Mouse (Mus musculus): ENCODE measurements around the gene Prkce. TPM values are rescaled to one million over a fixed set of nuclear protein-coding genes. Genes with fewer than 3 reads are reported as not detected.

Gene Prkce
- total RNA-seq, 1 experiment: 1.7 TPM

GRCm38 (mm10) chr17:86370106-86370742 is 202.6 kb downstream of the Prkce start:
- Histone ChIP-seq H3K36me3 (ENCODE audit: control insufficient read depth, insufficient read depth, low read length, poor library complexity, severe bottlenecking) (no peaks in the 10 kb centered on the region), H3K4me3 (ENCODE audit: insufficient read depth in 1 of 2, low read depth in 1 of 2, low read length in 2 of 2, poor library complexity in 1 of 2, severe bottlenecking in 1 of 2) (no peak overlapping the region), H3K4me1 (ENCODE audit: control insufficient read depth in 2 of 2, insufficient read depth in 2 of 2, low read length in 2 of 2, poor library complexity in 1 of 2) (no peaks in the 10 kb centered on the region), H3K9me3 (ENCODE audit: control insufficient read depth, insufficient read depth, low read depth, low read length) (no peaks in the 10 kb centered on the region), H3K27ac (ENCODE audit: insufficient read depth, low read depth, low read length, poor library complexity, severe bottlenecking) (no peak overlapping the region), H3K9ac (ENCODE audit: insufficient read depth, low read depth, low read length, poor library complexity, severe bottlenecking) (no peak overlapping the region)
- TF ChIP-seq CHD2 (IDR thresholded peaks at IDR 0.05; ENCODE audit: low read depth, low read length): no peak
- no peak for TF ChIP-seq HCFC1 (IDR thresholded peaks at IDR 0.05; ENCODE audit: borderline replicate concordance, insufficient read depth, low read length)
- no peak for DNase-seq (ENCODE audit: low read depth, low spot score)
- in situ Hi-C loops (cut with MboI; ENCODE audit: low sequenced_read_pairs in 2 of 2, unreplicated experiment in 2 of 2): no loop called here

GRCm38 (mm10) chr17:86371101-86371561 is 203.5 kb downstream of the Prkce start:
- Histone ChIP-seq H3K36me3 (ENCODE audit: control insufficient read depth, insufficient read depth, low read length, poor library complexity, severe bottlenecking) (no peaks in the 10 kb centered on the region), H3K4me1 (ENCODE audit: control insufficient read depth in 2 of 2, insufficient read depth in 2 of 2, low read length in 2 of 2, poor library complexity in 1 of 2) (no peaks in the 10 kb centered on the region; a peak in 1 of 4 replicates), H3K4me3 (ENCODE audit: insufficient read depth in 1 of 2, low read depth in 1 of 2, low read length in 2 of 2, poor library complexity in 1 of 2, severe bottlenecking in 1 of 2) (no peak overlapping the region), H3K27ac (ENCODE audit: insufficient read depth, low read depth, low read length, poor library complexity, severe bottlenecking) (no peak overlapping the region), H3K9me3 (ENCODE audit: control insufficient read depth, insufficient read depth, low read depth, low read length) (no peaks in the 10 kb centered on the region), H3K9ac (ENCODE audit: insufficient read depth, low read depth, low read length, poor library complexity, severe bottlenecking) (no peak overlapping the region)
- no peak for DNase-seq (ENCODE audit: low read depth, low spot score)
- TF ChIP-seq ZC3H11A (IDR thresholded peaks at IDR 0.05; ENCODE audit: borderline replicate concordance, low read depth, low read length) (no peak), ZNF384 (IDR thresholded peaks at IDR 0.05; ENCODE audit: low read depth, low read length) (no peak), HCFC1 (IDR thresholded peaks at IDR 0.05; ENCODE audit: borderline replicate concordance, insufficient read depth, low read length) (no peak), MAFK (IDR thresholded peaks at IDR 0.05; ENCODE audit: insufficient read depth, low read depth, low read length) (no peak), CHD2 (IDR thresholded peaks at IDR 0.05; ENCODE audit: low read depth, low read length) (no peak)
- in situ Hi-C loops (cut with MboI; ENCODE audit: low sequenced_read_pairs in 2 of 2, unreplicated experiment in 2 of 2): no loop called here

- H3K4me3 ChIP-seq (ENCODE audit: insufficient read depth in 1 of 2, low read depth in 1 of 2, low read length in 2 of 2, poor library complexity in 1 of 2, severe bottlenecking in 1 of 2): no peak overlapping the region
- H3K36me3 ChIP-seq (ENCODE audit: control insufficient read depth, insufficient read depth, low read length, poor library complexity, severe bottlenecking): no peaks in the 10 kb centered on the region
- H3K4me1 ChIP-seq (ENCODE audit: control insufficient read depth in 2 of 2, insufficient read depth in 2 of 2, low read length in 2 of 2, poor library complexity in 1 of 2): peaks cover 4 to 5% of the 10 kb centered on the region in 2 experiments; a peak in 3 of 4 replicates
- H3K9me3 ChIP-seq (ENCODE audit: control insufficient read depth, insufficient read depth, low read depth, low read length): no peaks in the 10 kb centered on the region
- H3K9ac ChIP-seq (ENCODE audit: insufficient read depth, low read depth, low read length, poor library complexity, severe bottlenecking): no peak overlapping the region
- no peak overlapping the region for H3K27ac ChIP-seq (ENCODE audit: insufficient read depth, low read depth, low read length, poor library complexity, severe bottlenecking)
- no peak for DNase-seq (ENCODE audit: low read depth, low spot score)
- in situ Hi-C loops (cut with MboI; ENCODE audit: low sequenced_read_pairs in 2 of 2, unreplicated experiment in 2 of 2): no loop called here
- no peak for TF ChIP-seq ZC3H11A (IDR thresholded peaks at IDR 0.05; ENCODE audit: borderline replicate concordance, low read depth, low read length)
Measured at GRCm38 (mm10) chr17:86376389-86376788, 208.8 kb downstream of the Prkce start.

- Histone ChIP-seq H3K9me3 (ENCODE audit: control insufficient read depth, insufficient read depth, low read depth, low read length) (no peaks in the 10 kb centered on the region), H3K27ac (ENCODE audit: insufficient read depth, low read depth, low read length, poor library complexity, severe bottlenecking) (no peak overlapping the region), H3K4me1 (ENCODE audit: control insufficient read depth in 2 of 2, insufficient read depth in 2 of 2, low read length in 2 of 2, poor library complexity in 1 of 2) (peaks cover 4 to 5% of the 10 kb centered on the region in 2 experiments; a peak in 3 of 4 replicates), H3K9ac (ENCODE audit: insufficient read depth, low read depth, low read length, poor library complexity, severe bottlenecking) (no peak overlapping the region), H3K4me3 (ENCODE audit: insufficient read depth in 1 of 2, low read depth in 1 of 2, low read length in 2 of 2, poor library complexity in 1 of 2, severe bottlenecking in 1 of 2) (no peak overlapping the region), H3K36me3 (ENCODE audit: control insufficient read depth, insufficient read depth, low read length, poor library complexity, severe bottlenecking) (no peaks in the 10 kb centered on the region)
- no peak for DNase-seq (ENCODE audit: low read depth, low spot score)
- in situ Hi-C loops (cut with MboI; ENCODE audit: low sequenced_read_pairs in 2 of 2, unreplicated experiment in 2 of 2): no loop called here
- TF ChIP-seq ZNF384 (IDR thresholded peaks at IDR 0.05; ENCODE audit: low read depth, low read length) (no peak), HCFC1 (IDR thresholded peaks at IDR 0.05; ENCODE audit: borderline replicate concordance, insufficient read depth, low read length) (no peak), CHD2 (IDR thresholded peaks at IDR 0.05; ENCODE audit: low read depth, low read length) (no peak), ZC3H11A (IDR thresholded peaks at IDR 0.05; ENCODE audit: borderline replicate concordance, low read depth, low read length) (no peak), MAFK (IDR thresholded peaks at IDR 0.05; ENCODE audit: insufficient read depth, low read depth, low read length) (no peak)
Measured at GRCm38 (mm10) chr17:86377863-86378262, 210.3 kb downstream of the Prkce start.

GRCm38 (mm10) chr17:86378611-86379010 is 211.0 kb downstream of the Prkce start:
- in situ Hi-C loops (cut with MboI; ENCODE audit: low sequenced_read_pairs in 2 of 2, unreplicated experiment in 2 of 2): no loop called here
- Histone ChIP-seq H3K4me3 (ENCODE audit: insufficient read depth in 1 of 2, low read depth in 1 of 2, low read length in 2 of 2, poor library complexity in 1 of 2, severe bottlenecking in 1 of 2) (no peak overlapping the region), H3K9ac (ENCODE audit: insufficient read depth, low read depth, low read length, poor library complexity, severe bottlenecking) (no peak overlapping the region), H3K4me1 (ENCODE audit: control insufficient read depth in 2 of 2, insufficient read depth in 2 of 2, low read length in 2 of 2, poor library complexity in 1 of 2) (peaks cover 4 to 5% of the 10 kb centered on the region in 2 experiments; a peak in 3 of 4 replicates), H3K9me3 (ENCODE audit: control insufficient read depth, insufficient read depth, low read depth, low read length) (no peaks in the 10 kb centered on the region), H3K36me3 (ENCODE audit: control insufficient read depth, insufficient read depth, low read length, poor library complexity, severe bottlenecking) (no peaks in the 10 kb centered on the region), H3K27ac (ENCODE audit: insufficient read depth, low read depth, low read length, poor library complexity, severe bottlenecking) (no peak overlapping the region)
- no peak for TF ChIP-seq HCFC1 (IDR thresholded peaks at IDR 0.05; ENCODE audit: borderline replicate concordance, insufficient read depth, low read length)
- TF ChIP-seq CHD2 (IDR thresholded peaks at IDR 0.05; ENCODE audit: low read depth, low read length): no peak
- no peak for TF ChIP-seq ZC3H11A (IDR thresholded peaks at IDR 0.05; ENCODE audit: borderline replicate concordance, low read depth, low read length)
- TF ChIP-seq ZNF384 (IDR thresholded peaks at IDR 0.05; ENCODE audit: low read depth, low read length): no peak
- TF ChIP-seq MAFK (IDR thresholded peaks at IDR 0.05; ENCODE audit: insufficient read depth, low read depth, low read length): no peak
- DNase-seq (ENCODE audit: low read depth, low spot score): no peak
